In the genomic region with DNA sequence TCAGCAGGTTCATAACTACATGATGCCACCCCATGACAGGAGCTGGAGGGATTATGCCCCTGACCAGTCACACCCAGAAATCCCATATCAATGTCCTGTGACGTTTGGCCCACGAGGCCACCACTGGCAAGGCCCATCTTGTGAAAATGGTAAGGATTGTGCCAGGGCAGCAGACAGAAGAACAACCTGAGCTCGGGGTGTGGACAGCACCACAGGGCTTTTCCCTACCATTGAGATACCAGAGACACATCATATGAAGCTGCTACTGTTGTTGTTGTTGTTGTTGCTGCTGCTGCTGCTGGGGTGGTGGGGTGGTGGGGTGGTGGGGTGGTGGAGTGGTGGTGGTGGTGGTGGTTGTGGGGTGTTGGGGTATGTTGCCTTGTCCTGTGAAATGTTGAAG, we compare ENCODE assay signal across 21 mouse cellular contexts. TPM values are rescaled to one million over a fixed set of nuclear protein-coding genes. Genes with fewer than 3 reads are reported as not detected.
"Had no signal": no experiment of that assay in that cellular context is flagged by ENCODE, and none has a peak within 500 bp of the region (broad histone marks: within the 10 kb centered on the region; RNA-seq: fewer than 3 reads in every experiment).

No protein-coding gene starts in this region.

- H3K4me3 ChIP-seq: midbrain, embryonic 10.5 days; midbrain, embryonic 12.5 days; myocyte; neural tube, embryonic 13.5 days; neural tube, embryonic 15.5 days; stomach, embryonic 15.5 days had no signal

- H3K36me3 ChIP-seq: midbrain, embryonic 10.5 days; midbrain, embryonic 12.5 days; neural tube, embryonic 13.5 days; neural tube, embryonic 15.5 days; stomach, embryonic 15.5 days had no signal

- ATAC-seq: midbrain, embryonic 16.5 days had no signal

- H3K9me3 ChIP-seq: midbrain, embryonic 10.5 days; midbrain, embryonic 12.5 days; neural tube, embryonic 13.5 days; neural tube, embryonic 15.5 days; stomach, embryonic 15.5 days had no signal

- H3K4me2 ChIP-seq: lung, embryonic 14.5 days; midbrain, embryonic 12.5 days; neural tube, embryonic 13.5 days; neural tube, embryonic 15.5 days; stomach, embryonic 15.5 days had no signal

- H3K9ac ChIP-seq: lung, embryonic 14.5 days; midbrain, embryonic 12.5 days; neural tube, embryonic 13.5 days; neural tube, embryonic 15.5 days; stomach, embryonic 15.5 days had no signal

- H3K27ac ChIP-seq: midbrain, embryonic 10.5 days; midbrain, embryonic 12.5 days; neural tube, embryonic 13.5 days; neural tube, embryonic 15.5 days; stomach, embryonic 15.5 days; stomach, postnatal 0 days had no signal

- DNase-seq: lung, adult 18-20 months; lung, embryonic 14.5 days; lung, postnatal 10 days; lung, postnatal 4 days; midbrain, embryonic 14.5 days; retina, postnatal 1 day; right cerebral cortex, adult 18-20 months; right cerebral cortex, postnatal 25 days; right cerebral cortex, postnatal 4 days; thymus, adult 2 months; thymus, postnatal 25 days; thymus, postnatal 4 days had no signal

RNA-seq across cellular contexts. Expression of gene Irf4, which starts 4.4 kb away (rescaled TPM):
- polyA plus RNA-seq: midbrain, embryonic 10.5 days; neural tube, embryonic 11.5 days had no signal
